Mouse (Mus musculus) large intestine, adult 2 months (tissue): Measurements from ENCODE around the gene Bcl7a. TPM values are rescaled to one million over a fixed set of nuclear protein-coding genes. Genes with fewer than 3 reads are reported as not detected.

ENCODE experiments used
- DNase-seq: peaks from one replicate; pipeline ENCODE4 v3.0.0-alpha.2; 2012; ENCODE audit warnings: low read depth, low spot score
- WGBS: fragments of 180-500 bp; shearing (Covaris S2); methylation state at CpG from one replicate; pipeline ENCODE4 v1.1.7; 2018; 5-methylcytosine and 5-hydroxymethylcytosine counted together
- polyA plus RNA-seq: library from polyadenylated mRNA; depleted of rRNA; stranded (reverse); fragments of >200 nt; gene quantifications from 2 replicates; pipeline ENCODE4 v1.2.3, GENCODE M21; 2012; rRNA removed

The Bcl7a gene
- 4.1 and 5.9 TPM in 2 replicates for polyA plus RNA-seq

DNA sequence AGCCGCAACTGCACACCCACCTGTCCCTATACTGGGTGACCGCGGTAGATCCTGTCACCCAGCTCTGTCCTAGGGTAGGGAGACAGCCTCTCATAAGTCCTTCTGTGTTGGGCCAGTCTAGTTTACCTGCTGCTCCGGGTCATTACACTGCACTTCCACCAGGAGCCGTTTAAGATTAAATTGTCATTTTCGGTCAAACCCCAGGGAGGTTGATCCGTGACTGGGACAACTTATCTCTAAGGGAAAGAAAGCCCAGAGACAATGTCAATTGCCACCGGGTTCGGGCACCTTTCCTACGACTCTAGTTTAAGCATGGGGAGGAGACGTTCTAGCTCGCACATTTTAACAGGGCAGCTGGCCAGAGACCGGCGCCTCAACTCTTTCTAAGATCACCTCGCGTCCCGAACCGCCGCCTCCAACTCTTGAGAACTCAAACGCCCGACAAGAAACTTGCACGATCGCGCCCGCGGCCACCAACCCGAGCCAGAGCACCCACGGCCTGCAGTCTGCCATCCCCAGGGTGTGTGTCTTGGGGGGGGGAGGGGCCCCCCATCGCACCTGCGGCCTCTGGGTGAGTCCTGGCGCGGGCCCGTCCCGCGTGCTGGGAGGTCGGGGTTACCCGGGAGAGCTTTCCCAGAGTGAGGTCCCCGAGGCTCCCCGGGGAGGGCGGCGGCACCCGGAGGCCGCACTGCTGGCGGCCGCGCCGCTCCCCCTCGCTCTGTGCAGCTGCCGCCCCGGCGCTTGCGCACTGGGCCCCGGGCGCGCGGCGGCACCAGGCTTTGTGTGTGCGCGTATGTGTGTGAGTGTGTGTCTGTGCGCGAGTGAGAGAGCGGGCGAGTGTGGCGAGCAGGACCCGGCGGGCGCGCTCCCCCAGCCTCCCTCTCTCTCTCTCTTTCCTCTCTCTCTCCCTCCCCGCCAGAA is at the start of gene Bcl7a:
Gene Bcl7a, plus strand, starts transcription at position 128 of the 921 bp plus-strand sequence.
- under 1% methylated on average over 66 of the region's 69 CpGs for WGBS

DNA sequence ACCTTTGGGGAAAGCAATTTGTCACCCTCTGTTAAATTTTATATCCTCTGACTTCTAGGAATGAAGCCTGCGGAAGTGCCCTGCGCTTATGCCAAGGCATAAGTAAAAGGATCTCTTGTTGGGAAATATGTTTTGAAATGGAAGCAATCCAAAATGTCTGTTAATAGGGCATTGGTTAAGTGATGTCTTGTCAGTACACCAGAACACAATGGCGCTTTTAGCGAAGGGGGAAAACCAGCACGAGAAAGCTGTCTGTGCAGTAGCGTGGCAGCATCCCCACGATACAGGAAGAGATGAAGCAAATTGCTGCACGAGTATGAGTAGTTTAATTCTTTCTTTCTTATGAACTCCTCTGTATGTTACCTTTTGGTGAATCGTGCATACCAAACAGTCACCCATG is 49.0 kb upstream of the Bcl7a start:
- 82% methylated on average over 9 of the region's 9 CpGs for WGBS
- DNase-seq: no peak

More for the DNA sequence above, at the start of gene Bcl7a:
- peak; percentile 68 for DNase-seq

DNA sequence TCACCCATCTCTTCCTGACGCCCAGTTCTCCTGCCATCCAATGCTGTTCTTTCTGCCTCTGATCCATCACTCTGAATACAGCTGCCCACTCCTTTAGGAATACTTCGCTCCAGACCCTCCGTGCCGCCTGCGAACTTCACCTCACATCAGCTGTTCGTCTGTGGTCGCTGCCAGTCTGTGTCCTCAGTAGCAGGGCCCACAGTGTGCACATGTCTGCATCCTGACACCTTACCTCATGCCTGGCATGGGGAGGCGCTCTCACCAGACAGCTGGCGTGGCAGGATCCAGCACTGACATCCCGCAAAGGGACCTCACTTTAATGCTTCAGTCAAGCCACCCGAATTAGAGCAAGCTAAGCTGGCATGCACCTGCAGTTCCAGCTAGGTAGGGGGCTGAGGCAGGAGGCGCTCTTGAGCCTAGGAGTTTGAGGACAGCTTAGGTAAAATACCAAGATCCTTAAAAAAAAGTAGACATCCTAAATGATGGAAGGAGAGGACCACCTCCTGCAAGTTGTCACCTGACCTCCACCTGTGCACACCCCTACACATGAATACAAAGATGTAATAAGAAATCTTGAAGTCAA is 47.3 kb upstream of the Bcl7a start:
- 70% methylated on average over 12 of the region's 12 CpGs for WGBS
- no peak for DNase-seq

DNA sequence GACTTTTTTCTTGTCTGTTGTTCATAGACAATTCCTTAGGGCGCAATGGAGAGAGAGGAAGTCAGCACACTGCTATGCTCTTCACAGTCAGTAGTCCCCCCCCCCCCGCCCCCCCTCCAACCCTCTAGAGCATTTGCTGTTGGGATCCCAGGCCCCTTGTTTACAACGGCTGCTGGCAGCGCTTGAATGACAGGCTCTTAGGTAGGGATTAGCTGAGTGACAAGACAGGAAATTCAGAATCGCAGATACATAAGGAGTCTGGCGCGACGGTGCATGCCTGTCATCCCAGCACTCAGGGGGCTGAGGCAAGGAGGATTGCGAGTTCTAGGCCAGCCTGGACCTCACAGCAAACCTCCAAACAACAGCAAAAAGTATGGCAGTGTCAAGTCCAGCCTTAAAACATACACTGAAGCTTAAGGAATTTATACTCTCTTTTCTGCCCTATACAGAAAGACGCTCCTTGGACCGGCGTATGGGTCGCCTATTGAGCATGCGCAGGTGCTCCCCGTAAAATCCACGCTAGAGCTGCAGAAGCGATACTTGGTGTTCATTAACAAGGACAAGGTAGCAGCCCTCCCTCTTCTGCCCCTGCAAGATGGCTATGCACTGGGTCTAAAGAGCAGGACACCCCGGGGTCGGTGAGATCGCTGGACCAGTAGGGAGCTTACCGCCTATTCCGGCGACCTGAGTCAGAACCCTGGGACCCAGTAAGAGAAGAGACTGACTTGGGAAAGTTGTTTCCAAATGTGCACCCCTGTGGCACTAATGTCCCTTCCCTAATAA is 46.5 kb upstream of the Bcl7a start:
- no peak for DNase-seq
- 57% methylated on average over 23 of the region's 23 CpGs for WGBS

DNA sequence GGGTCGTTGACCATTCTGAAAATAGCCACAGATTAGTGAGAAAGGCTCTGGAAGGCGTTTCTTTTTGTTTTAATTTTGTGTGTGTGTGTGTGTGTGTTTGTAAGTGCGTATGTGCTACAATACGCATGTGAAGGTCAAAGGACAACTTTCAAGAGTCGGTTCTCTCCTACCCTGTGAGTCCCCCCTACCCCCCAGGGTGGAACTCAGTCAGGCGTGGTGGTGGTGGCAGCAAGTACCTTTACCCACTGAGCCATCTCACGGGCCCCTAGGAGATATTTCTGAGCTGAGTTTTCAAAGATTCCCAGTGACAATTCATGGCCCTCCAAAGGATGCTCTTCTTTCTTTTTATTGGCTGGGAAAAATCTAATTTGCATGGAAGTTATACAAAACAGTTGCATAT is 45.8 kb upstream of the Bcl7a start:
- no peak for DNase-seq
- WGBS: 68% methylated on average over 7 of the region's 7 CpGs

DNA sequence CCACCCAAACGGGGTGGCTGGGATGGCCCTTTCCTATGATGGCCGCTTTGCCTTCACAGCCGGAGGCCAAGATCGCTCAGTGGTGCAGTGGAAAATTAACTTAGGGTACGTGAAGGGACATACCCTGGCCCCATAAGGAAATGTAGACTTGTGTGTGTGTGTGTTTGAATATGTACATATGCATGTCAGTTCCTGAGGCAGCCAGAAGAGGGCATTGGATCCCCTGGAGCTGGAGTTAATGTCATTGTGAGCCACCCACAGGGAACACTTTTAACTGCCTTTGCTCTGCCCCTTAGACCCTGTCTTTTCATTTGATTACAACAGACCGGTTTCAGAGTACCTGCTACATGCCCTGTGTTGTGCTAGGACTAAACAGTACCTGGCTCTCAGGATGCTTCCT is 45.1 kb upstream of the Bcl7a start:
- WGBS: 91% methylated on average over 6 of the region's 6 CpGs
- no peak for DNase-seq

DNA sequence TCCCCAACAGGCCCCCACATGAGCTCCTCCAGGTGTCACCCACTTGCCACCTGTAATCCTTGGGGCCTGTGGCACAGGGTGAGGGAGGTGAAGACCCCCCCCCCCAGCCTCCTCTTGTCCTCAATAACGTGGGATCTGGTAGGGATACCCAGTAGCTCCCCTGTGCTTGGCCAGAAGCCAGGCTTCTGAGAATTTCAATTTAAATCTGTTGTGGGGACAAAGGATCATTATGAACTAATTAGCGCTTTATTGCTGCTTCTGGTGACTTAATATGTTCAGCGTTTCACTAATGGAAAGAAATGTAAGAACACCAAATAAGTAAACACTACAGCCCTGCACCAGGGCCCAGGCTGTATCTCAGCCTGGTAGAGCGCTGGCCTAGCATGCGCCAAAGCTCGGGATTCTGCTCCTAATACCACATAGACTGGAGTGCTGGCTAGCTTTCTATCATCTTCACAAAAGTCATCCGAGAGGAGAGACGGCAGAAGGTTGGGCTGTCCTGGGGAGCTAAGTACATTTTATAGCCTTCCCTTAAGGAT is 43.1 kb upstream of the Bcl7a start:
- WGBS: 65% methylated on average over 8 of the region's 8 CpGs
- no peak for DNase-seq

DNA sequence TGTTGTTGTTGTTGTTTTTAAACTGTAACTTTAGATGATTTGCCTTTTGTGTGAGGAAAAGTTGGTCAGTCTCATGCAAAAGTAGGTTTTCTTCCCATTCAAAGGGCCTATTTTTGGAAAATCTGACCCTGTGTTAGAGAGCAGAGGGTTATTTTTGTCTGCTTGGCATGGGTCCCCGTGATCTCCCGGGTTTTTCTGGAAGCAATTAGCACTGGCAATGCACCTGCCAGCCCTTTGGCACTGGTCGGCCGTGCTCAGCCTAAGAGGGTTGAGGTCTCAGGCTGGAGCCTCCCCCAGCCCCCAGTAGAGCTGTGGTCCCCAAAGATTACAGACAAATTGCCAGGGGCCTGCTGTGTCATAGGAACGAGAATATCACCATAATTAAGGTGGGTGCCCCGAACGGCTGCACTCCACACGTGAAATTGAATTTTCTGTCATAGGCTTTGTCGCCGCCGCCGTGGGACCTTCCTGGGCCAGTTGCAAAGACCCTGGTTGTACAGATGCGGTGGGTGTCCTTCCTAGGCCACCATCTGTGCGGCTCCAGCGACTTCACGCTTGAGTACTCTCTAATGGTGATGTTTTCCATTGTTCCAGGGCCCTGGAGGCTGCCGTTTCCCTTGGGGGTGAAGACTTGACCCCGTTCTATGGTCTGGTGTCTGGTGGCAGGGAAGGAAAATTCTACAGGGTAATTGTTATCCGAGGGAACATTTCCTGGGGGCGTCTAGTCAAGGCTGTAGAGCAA is 41.7 kb upstream of the Bcl7a start:
- no peak for DNase-seq
- 72% methylated on average over 20 of the region's 20 CpGs for WGBS

DNA sequence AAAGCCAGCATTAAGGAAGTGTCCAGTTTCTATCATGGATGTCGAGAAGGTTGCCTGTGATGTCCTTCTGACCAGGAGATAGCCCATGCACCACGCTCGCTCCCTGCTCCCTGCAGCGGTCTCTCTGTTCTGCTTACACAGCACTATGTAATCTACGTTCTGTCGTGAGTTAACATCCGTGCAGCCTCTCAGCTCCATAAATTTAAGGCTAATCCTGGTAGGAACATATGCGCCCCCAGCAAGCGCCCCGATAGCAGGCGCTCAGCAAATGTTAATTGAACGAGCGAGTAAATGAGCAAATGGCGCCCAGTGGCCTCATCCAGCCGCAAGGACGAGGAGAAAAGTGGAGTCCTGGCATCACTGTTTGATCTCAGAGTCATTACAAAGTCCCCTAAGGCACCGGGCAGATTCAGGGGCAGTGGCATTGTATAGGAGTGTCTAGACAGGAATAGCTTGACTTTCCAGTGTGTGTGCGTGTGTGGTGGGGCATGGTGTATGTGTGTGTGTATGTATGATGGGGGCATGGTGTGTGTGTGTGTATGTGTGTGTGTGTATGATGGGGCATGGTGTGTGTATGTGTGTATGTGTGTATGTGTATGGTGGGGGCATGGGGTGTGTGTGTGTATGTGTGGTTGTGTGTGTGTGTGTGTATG is 35.9 kb upstream of the Bcl7a start:
- 76% methylated on average over 18 of the region's 18 CpGs for WGBS

DNA sequence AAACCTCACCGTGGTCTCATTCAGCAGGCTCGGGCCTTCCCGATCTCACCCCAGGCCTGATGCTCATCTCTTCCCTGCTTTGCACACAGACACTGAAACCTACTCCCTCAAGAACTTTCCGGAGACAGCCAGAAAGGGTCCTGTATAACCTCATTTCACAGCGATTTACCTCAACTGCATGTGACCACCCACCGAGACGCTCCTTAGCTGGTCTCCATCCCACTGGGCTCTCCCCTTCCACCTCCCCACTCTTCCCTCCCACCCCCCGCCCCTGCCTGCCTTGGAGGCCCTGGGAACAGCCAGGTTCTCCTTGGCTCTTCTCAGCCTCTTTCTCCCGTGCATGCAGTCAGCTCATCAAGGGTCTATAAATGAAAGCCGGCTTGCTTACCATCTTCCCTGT is 33.8 kb upstream of the Bcl7a start:
- WGBS: 40% methylated on average over 10 of the region's 10 CpGs
- no peak for DNase-seq

More for the DNA sequence above, 35.9 kb upstream of the Bcl7a start:
- no peak for DNase-seq

DNA sequence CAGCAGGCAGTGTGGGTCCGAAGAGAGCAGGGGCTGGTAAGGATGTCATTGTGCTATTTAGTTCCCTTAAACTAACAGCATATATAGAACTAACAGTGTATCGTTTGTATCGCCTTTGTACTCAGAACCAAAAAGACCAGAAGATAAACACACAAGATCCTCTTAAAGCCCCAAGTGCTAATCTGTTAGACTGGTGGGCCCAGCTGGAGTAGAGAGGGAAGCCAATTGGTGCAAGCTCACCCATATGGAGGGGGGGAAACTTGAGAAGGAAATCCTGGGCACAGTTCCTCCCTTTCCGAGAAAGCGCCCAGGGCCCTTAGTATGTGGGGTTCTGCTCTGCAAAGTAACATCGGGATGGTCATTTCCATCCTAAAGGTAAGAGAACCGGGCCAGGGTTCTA is 33.4 kb upstream of the Bcl7a start:
- no peak for DNase-seq
- WGBS: 59% methylated on average over 7 of the region's 7 CpGs

DNA sequence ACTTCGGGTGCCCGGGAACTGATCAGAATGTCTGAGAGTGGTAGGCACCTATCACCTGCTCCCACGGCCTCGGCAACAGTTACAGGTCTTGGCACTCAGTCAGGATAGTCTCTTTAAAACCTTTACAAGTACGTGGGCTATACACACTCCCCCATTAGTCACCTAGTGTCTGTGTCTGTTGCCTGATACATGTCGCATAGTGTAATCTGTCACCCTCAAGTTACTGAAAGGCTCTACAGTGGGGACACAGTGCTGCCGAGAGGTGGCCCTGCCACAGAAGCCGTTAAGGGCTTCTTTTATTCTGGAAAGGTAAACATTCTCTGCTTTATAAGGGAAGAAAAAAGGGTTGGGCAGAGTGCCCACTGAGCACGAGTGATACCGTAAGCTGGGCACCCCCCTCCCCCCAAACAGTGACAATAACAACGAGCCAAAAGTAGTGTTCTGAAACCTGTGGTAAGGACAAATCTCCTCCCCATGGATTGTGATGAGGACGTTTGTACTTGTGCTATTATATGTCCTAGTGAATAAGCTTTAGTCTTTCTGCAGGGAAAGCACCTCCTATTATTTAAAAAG is 30.5 kb upstream of the Bcl7a start:
- DNase-seq: no peak
- WGBS: 28% methylated on average over 12 of the region's 12 CpGs

DNA sequence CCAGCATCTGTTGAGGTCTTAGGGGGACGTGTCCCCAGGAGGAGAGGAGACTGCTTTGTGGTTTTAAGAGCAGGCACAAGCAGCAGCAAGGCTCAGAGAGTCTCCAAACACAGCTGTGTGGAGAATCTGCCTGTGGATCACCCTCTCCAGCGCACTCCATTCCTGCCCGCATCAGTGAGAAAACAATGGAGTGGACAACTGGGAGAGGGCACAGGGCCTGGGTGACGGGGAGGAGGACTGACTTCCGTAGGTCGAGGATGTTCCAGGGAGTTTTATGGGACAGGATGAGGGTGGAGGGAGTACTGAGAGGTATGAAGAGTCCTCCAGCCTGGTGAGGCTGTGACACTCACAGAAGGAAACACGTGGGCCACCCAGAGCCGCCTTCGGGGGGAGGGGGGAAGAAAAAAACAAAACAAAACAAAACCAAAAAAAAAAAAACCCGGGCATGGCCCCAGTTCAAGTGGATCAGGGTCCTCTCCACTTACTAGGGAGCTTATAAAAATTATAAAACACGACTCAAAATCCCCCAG is 29.7 kb upstream of the Bcl7a start:
- DNase-seq: no peak
- 48% methylated on average over 11 of the region's 11 CpGs for WGBS

DNA sequence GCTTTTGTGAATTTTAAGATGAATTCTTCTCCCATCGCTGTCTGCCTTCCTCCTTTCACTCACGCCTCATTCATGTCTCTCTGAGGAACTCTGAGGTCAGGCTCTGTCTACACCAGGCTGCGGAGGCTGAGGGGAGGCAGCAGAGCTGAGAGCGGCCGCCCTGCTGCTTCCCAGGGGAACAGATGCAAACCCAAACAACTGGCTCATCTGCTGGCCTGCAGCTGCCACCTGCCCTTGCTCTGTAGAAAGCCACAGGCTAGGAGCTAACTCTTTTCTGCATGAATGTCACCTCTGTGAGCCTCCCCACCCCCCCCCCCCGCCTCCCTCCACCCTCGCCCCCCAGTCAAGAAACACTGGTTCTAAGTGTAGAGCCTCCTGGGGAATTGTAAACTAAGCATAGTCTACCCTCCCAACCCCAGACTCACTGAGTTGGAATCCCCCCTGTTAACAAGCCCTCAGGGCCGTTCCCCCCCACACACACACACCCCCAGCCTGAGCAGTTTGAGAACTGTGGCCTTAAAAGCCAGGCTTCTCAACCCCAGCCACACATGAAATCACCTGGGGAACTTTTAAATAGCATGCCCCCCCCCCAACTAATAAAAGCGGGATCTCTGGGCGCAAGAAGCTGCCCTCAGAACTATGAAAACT is 28.3 kb upstream of the Bcl7a start:
- DNase-seq: no peak
- 72% methylated on average over 10 of the region's 10 CpGs for WGBS

DNA sequence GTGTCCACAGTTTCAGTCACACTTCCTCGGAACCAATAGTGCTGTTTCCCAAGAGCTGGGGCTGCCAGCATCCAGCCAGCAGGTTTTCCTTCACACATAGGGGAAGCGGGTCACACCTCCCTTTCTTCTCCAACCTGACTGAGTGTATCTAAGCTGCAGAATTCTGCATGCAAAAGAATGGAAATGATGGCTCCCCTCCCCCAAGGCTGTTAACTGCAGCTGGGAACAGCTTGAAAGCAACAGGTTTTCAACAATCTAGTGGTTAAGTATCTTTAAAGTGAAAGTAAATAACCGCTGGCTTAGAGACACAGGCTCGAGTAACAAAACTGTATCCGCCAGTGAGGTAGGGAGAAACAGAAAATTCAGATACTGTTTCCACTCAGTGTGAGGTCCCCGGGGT is 25.6 kb upstream of the Bcl7a start:
- 6% methylated on average over 6 of the region's 6 CpGs for WGBS
- DNase-seq: no peak

DNA sequence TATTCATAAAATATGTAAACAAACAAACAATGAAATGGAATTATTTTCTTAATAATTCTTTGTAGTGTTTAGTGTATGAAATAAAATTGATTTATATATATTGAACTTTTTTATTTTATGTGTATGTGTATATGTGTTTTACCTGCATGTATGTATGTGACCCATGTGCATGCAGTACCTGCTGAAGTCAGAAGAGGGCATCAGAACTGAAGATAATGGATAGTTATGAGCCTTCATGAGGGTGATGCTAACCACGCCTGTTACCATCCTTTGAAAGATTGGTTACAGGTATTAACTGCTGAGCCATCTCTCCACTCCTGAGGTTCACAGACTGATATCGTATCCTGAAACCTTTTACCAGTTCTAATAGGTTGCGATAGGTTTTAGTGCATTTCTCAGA is 23.5 kb upstream of the Bcl7a start:
- WGBS: over 99% methylated on average over 3 of the region's 3 CpGs
- no peak for DNase-seq

DNA sequence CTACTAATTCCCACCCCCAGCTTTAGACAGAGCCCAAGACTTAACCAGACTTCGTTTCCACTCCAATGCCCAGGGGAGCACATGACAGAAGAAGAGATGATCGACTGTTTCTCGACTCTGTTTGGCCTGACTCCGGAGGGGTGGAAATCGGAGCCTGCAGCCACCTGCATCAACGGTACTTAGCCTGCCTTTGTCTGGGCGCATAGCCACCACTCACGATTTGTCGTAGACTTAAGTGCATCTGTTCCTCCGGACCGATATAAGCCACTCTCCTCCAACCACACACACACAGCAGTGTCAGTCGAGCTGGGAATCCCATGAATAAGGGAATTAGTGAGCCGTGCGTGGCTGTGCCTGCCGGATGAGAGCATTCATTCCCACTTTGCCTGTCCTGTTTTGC is 19.4 kb upstream of the Bcl7a start:
- DNase-seq: no peak
- 58% methylated on average over 15 of the region's 15 CpGs for WGBS
